Mouse (Mus musculus): Measurements from ENCODE around the gene Scap.

DNA sequence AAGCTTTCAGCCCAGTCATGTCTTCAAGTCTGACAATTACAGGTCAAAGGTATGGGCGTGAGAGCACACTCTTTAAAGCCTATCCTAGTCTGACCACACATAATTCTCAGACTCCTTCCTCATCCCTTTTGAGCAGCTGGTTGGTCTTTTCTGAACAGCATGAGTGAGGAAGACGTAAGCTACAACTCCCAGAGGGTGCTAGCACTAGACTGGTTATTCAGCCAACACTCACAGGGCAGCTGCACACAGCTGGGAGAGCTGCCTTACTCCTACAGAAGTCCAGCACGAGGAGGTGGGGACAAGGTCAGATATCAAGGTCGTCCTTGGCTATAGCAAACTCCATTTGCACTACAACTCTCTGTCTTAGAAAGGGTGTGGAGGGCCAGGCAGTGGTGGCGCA is 67.6 kb downstream of the Scap start:
- TF ChIP-seq CTCF (IDR thresholded peaks at IDR 0.05; ENCODE audit: insufficient read depth, low read length): no peak
- no peak for TF ChIP-seq POLR2A (IDR thresholded peaks at IDR 0.05; ENCODE audit: borderline replicate concordance, extremely low read depth, low read depth, low read length)

All from lung, adult 2 months (tissue).